Mouse (Mus musculus) adrenal gland, adult 18-20 months (tissue): ENCODE data around the gene Golm1. TPM values are rescaled to one million over a fixed set of nuclear protein-coding genes. Genes with fewer than 3 reads are reported as not detected.
"Not testable (repeated sequence)": the region's sequence is repeated elsewhere in the genome, so short reads cannot be mapped to it uniquely, and the experiment has no call there.

ENCODE experiments used
- DNase-seq, 2 experiments: peaks; one replicate each; pipeline ENCODE4 v3.0.0; 2021 to 2022; ENCODE audit warnings: low spot score in 2 of 2
- total RNA-seq, 2 experiments: library from RNA; stranded (reverse); gene quantifications; 1 replicate in 1 of 2; 2 replicates in 1 of 2; pipeline ENCODE4 v1.2.3; 2021

The Golm1 gene
- total RNA-seq, 2 experiments from 2014 or later = 4.9 to 8.2 TPM

DNA sequence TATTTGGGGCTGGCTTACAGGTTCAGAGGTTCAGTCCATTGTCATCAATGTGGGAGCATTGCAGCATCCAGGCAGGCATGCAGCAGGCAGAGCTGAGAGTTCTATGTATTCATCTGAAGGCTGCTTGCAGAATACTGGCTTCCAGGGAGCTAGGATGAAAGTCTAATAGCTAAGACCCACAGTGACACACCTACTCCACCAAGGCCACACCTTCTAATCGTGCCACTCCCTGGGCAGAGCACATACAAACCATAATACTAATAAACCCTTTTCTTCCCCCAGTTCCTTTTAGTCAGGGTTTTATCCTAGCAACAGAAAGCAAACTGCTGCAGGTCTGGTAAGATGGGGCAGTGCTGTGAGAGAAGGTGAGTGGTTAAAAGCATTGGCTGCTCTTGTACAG, 83.0 kb downstream of the Golm1 start:
- DNase-seq = no peak

DNA sequence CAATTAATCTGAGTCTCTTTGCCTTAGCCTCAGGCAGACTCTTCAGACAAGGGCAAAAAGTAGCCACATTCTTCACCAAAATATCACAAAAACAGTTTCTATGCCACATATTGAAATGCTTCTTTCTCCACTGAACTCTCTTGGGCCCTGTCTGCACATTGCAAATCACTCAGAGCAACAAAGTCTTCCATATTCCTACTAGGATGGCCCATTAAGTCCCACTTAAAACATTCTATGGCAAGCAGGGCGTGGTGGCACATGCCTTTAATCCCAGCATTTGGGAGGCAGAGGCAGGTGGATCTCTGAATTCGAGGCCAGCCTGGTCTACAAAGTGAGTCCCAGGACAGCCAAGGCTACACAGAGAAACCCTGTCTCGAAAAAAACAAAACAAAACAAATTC, 83.6 kb downstream of the Golm1 start:
- DNase-seq = not testable (repeated sequence)

DNA sequence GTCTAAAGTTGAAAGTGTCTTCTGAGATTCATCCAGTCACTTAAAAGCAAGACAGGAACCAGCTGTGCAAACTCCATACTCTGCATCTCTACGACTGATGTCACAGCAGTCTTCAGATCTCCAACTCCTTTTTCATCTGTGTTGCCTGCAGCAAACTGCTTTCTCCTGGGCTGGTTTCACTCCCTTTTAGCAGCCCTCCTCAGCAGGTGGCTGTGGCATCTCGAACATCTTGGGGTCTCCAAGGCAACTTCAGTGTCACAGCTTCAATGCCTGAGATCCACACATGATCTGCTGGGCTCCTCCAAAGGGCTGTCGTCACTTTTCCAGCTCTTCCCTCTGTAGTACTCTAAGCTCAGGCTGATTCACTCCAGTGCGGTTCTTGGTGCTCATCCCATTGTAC, 84.9 kb downstream of the Golm1 start:
- DNase-seq = no peak

DNA sequence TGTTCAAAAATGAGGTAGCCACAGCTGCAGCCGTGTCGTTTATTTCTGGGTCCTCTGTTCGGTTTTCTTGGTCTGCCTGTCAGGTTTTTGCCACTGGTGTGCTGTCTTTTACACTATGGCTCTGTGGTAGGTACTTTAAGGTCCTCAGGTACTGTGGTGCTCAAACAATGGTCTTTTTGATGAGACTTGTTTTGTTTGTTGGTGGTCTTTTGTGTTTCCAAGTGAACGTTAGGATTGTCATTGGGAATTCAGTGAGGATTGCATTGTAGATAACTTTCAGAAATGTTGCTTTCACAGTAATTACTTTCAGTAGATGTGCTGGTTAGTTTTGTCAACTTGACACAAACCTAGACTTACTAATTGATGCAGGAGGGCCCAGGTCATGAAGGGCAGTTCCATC, 85.9 kb downstream of the Golm1 start:
- no peak for DNase-seq

DNA sequence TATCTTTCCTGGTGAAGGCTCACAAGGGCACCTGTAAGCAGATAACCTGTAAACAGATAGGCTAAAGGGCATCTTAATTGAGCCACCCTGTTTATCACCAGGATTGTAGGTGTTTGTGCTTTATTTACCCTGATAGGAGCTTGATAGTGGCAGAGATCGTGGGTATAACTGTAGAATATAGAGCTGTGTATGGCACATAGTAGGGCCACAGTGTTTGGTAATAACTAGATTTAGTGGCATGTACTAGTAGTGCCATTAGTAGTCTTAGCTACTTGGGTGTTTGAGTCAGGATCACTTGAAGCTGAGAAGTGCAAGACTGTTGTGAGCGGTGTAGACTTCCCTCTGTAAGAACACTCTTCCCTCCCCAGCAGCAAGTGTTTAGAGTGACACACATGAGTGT, 88.4 kb downstream of the Golm1 start:
- no peak for DNase-seq

DNA sequence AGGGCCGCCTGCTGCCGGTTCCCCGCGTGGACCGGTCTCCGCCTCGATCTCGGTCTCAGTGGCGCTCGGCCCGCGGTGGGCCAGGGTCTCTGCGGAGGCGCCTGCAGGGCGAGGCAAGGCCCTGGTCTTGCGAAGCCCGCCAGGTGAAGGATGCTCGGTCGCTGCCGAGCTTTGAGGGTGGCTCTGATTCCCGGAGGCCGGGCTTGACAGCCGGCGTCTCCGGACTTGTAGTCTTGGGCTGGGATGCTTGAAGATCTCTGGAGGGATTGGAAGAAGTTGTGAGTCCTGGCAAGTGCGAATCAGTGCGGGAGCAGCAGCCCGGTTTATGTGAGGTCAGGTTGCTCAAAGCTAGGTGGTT, 90.0 kb downstream of the Golm1 start:
- peak in 1 of 2 experiments; percentile 36 for DNase-seq

DNA sequence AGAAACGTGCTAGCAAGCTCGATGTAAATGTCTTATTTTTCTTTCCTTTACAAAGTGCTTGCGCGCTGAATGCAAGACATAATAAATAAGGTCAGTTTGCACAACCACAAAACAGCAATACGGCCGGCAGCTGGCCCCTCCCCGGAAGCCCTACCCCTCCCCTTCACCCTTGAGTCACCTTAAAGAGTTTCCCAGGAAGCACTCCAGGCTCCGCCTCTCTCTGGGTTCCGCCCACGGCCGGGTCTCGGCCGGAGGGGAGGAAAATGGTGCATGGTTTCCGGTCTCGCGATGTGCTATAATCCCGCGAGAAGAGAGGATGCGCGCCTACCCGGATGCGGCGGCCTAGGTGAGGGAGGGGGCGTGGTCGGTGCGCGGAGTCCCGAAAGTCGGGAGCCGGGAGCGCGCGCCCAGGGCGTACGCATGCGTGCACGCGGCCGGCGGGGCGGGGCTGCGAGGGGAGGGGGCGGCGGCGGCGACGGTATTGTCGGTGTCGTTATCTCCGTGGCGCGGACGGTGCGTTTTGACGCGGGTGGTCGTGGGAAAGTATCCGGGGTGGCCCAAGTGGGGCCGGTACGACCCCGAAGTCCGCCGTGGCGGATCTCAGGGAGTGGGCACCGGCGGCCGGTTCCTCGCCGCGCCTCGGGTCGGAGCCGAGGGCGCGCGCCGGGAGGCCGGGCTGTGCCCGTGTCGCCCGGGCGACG, 90.5 kb downstream of the Golm1 start, which contains the start of the genes Agtpbp1 and Naa35:
TSS of gene Agtpbp1 (minus strand) at position 281 of the 701 bp plus-strand sequence.
TSS of gene Naa35 (plus strand) at position 313 of the 701 bp plus-strand sequence.
- peak; percentile 99 to 100 for DNase-seq

Other genes starting within 250 kb of the Golm1 start
- 10 to 100 TPM; 35.6 to 46.0 TPM for gene Agtpbp1, start 90.6 kb downstream of the Golm1 start, total RNA-seq
- 10 to 100 TPM; 68.8 to 70.2 TPM for gene Naa35, start 90.6 kb downstream of the Golm1 start, total RNA-seq
- gene 4921517D22Rik, start 18.3 kb upstream of the Golm1 start, total RNA-seq = not detected
- gene Spata31d1a, start 34.5 kb upstream of the Golm1 start, total RNA-seq = not detected
- gene Spata31d1b, start 36.5 kb upstream of the Golm1 start, total RNA-seq = not detected
- not detected for gene Spata31d1d, start 55.9 kb upstream of the Golm1 start, total RNA-seq
- not detected for gene 1700014D04Rik, start 70.9 kb upstream of the Golm1 start, total RNA-seq
- 100 to 1,000 TPM; 105 to 135 TPM for gene Isca1, start 94.0 kb upstream of the Golm1 start, total RNA-seq
- gene Gm49354, start 106.4 kb upstream of the Golm1 start, total RNA-seq = not detected
- gene Tut7, start 147.3 kb upstream of the Golm1 start, total RNA-seq = 10 to 100 TPM; 63.0 to 64.1 TPM